Mouse (Mus musculus) spleen, adult 12 weeks (tissue): ENCODE measurements around the gene Rabggtb.
"Not testable (repeated sequence)": the region's sequence is repeated elsewhere in the genome, so short reads cannot be mapped to it uniquely, and the experiment has no call there.

Source experiments
- DNase-seq: peaks from one replicate; pipeline ENCODE4 v3.0.0; 2022; ENCODE audit warnings: low spot score

Rabggtb gene

DNA sequence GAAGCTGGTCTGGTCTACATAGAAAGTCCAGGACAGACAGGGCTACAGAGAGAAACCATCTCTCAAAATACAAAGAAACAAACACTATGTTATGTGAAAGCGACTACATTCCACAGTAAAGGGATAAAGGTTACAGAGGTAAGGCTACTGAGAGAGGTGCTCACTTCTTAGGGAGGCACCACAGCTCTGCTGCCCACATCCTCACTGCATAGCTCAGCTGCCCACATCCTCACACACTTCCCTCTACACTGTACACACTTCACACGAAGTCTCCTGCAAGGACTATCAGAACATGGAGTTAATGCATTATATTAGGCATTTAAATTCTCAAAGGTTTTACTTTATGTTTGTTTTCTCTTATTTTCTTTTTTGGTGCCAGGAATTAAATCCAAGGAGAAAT, 49.0 kb downstream of the Rabggtb start:
- no peak for DNase-seq

- DNase-seq, result not testable (repeated sequence)
These were observed 52.4 kb downstream of the Rabggtb start for GRCm38 (mm10) chr3:153860392-153860791.

- DNase-seq, result no peak
These were observed 54.3 kb downstream of the Rabggtb start for GRCm38 (mm10) chr3:153858350-153859001.
